Mouse (Mus musculus): ENCODE measurements at regions not wholly inside any gene's neighbourhood (a gene's known extent, or its start where the extent isn't known, plus 50 kb on each side); places are given as distances from the start of the nearest gene placed in this dataset.

- Histone ChIP-seq H3K4me3 (replicated peaks) (no peak overlapping the region), H3K4me2 (no peak overlapping the region), H3K27me3 (no peaks in the 10 kb centered on the region), H3K4me1 (replicated peaks) (no peaks in the 10 kb centered on the region), H3K9ac (replicated peaks) (no peak overlapping the region), H3K36me3 (no peaks in the 10 kb centered on the region), H3K27ac (no peak overlapping the region), H3K9me3 (no peaks in the 10 kb centered on the region)
- ATAC-seq (ENCODE audit: insufficient number of reproducible peaks, insufficient read depth, low FRiP score, low TSS enrichment, low read depth): no peak
Observed at GRCm38 (mm10) chr5:149945651-149946050, 72.8 kb upstream of the Rxfp2 start.

DNA sequence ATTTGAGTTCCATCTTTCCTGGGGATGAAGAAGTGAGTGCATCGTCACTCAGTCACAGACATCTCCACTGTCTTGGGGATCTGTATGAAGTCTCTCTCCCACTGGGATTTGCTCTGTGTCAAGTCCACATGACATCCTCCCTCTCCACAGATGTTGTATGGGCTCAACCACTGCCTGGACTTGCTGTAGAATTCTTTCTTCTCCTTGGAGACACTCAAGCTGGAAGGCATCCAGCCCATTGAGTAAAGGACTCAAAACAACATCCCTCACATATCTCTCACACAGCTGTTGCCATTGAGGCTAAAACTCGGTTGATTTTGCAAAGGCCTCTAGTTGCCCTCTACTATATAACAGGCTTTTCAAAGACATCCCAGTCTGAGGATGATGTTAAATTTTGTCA lies 71.0 kb upstream of the Rxfp2 start:
- 84% methylated on average over 2 of the region's 2 CpGs for WGBS

GRCm38 (mm10) chr5:149956931-149957330 lies 61.5 kb upstream of the Rxfp2 start:
- Histone ChIP-seq H3K27me3 (no peaks in the 10 kb centered on the region), H3K9ac (replicated peaks) (no peak overlapping the region), H3K36me3 (no peaks in the 10 kb centered on the region), H3K4me1 (replicated peaks) (peaks cover 7% of the 10 kb centered on the region), H3K4me2 (no peak overlapping the region), H3K9me3 (no peaks in the 10 kb centered on the region), H3K27ac (no peak overlapping the region), H3K4me3 (replicated peaks) (no peak overlapping the region)
- 85% methylated on average over 4 of the region's 4 CpGs for WGBS
- ATAC-seq (ENCODE audit: insufficient number of reproducible peaks, insufficient read depth, low FRiP score, low TSS enrichment, low read depth): no peak

More for the DNA sequence above, 71.0 kb upstream of the Rxfp2 start:
- no peaks in the 10 kb centered on the region for H3K36me3 ChIP-seq
- H3K4me1 ChIP-seq (replicated peaks): no peaks in the 10 kb centered on the region
- no peak overlapping the region for H3K4me3 ChIP-seq (replicated peaks)
- H3K9ac ChIP-seq (replicated peaks): no peak overlapping the region
- H3K27me3 ChIP-seq: no peaks in the 10 kb centered on the region
- H3K27ac ChIP-seq: no peak overlapping the region
- no peaks in the 10 kb centered on the region for H3K9me3 ChIP-seq
- no peak overlapping the region for H3K4me2 ChIP-seq
- no peak for ATAC-seq (ENCODE audit: insufficient number of reproducible peaks, insufficient read depth, low FRiP score, low TSS enrichment, low read depth)

DNA sequence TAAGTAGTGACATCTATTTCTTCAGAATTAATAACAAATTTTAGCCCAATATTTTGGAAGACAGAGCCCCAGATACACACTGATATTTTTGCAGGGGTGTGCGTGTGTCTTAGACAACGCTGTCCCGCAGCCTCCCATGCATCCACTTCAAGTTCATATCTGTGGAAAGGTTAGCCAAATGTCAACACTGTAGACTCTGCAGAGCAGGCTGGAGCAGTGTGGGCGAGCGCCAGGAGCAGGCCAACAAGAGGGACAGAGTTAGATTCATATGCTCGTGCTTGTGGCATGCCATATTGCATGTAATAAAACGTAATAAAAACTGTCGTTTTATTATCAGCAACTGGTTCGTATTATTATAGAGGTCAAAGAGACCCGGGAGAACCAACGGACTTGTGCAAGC lies 57.3 kb upstream of the Rxfp2 start:
- Histone ChIP-seq H3K4me2 (no peak overlapping the region), H3K9ac (replicated peaks) (no peak overlapping the region), H3K36me3 (no peaks in the 10 kb centered on the region), H3K27ac (no peak overlapping the region), H3K9me3 (no peaks in the 10 kb centered on the region), H3K4me3 (replicated peaks) (no peak overlapping the region), H3K27me3 (no peaks in the 10 kb centered on the region), H3K4me1 (replicated peaks) (peaks cover 17% of the 10 kb centered on the region)
- ATAC-seq (ENCODE audit: insufficient number of reproducible peaks, insufficient read depth, low FRiP score, low TSS enrichment, low read depth): no peak
- 67% methylated on average over 11 of the region's 11 CpGs for WGBS

DNA sequence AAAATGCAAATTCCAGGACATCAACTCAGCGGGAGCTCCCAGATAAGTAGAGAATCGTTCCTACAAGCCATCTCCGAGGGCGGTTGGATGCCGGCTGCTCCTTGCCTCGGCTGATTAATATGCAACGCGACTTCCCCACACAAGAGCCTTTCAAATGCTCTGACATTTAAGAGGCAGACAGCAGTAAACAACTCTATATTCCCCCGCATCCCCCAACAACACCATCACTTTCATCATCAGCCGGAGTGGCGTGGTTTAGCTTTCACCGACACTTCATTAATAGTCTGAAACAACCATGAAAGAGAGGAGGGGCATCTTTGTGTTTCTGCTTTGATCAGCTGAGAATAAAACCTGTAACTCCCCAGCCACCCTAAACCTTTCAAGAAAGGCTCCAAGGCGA lies 53.7 kb upstream of the Rxfp2 start:
- peak overlapping the region; percentile 46 for H3K4me2 ChIP-seq
- H3K4me3 ChIP-seq (replicated peaks): 0 out of 2 replicates have a peak overlapping the region, but pooled peaks have one; percentile 6

More for the DNA sequence above, 53.7 kb upstream of the Rxfp2 start:
- Histone ChIP-seq H3K36me3 (no peaks in the 10 kb centered on the region), H3K9me3 (no peaks in the 10 kb centered on the region), H3K4me1 (replicated peaks) (peaks cover 17% of the 10 kb centered on the region), H3K9ac (replicated peaks) (no peak overlapping the region), H3K27ac (no peak overlapping the region), H3K27me3 (no peaks in the 10 kb centered on the region)
- ATAC-seq (ENCODE audit: insufficient number of reproducible peaks, insufficient read depth, low FRiP score, low TSS enrichment, low read depth): no peak
- WGBS: 13% methylated on average over 13 of the region's 13 CpGs

Data from limb, embryonic 12.5 days (tissue).